Mouse (Mus musculus): ENCODE data around the gene Ralgds.

Ralgds gene

GRCm38 (mm10) chr2:28533901-28534435 lies 21.0 kb downstream of the Ralgds start:
- DNase-seq (ENCODE audit: low spot score), result no peak

DNA sequence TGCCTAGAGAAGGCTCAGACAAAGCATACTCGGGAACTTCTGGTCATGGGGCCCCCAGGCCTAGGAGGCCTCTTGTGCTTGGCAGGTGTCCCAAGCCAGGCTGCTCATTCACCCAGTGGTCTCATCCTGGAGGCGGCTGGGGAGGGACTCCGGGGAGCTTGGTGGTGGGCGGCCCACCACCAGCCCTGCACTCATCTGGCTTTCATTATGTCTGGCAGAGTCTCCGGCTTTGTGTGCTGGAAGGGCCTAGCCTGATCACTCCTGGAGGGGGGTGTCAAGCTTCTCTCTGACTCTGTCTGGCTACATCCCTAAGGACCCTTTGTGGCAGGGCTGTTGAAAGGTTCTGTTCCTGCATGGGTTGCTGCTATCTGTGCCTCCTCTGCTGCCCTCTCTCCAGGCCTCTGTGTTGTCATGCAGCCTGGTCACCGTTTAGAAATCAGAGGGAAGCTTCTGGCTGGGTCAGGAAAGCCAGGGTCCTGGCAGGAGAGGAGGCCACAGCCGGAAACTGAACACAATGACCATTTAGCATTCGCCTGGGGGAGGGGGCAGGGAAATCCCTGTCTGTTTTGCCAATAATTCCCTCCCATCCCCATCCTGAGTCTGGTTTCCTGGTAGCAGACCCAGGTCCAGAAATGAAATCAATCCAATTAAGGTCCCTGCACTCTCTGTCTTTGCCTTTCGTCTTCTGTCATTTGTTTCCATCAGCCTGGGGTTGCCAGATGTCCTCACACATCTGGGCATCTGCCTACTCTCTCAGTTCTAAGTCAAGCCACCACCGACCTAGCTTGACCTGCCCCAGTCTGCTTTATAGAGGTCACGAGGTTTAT lies 21.7 kb downstream of the Ralgds start:
- DNase-seq (ENCODE audit: low spot score), result no peak

DNA sequence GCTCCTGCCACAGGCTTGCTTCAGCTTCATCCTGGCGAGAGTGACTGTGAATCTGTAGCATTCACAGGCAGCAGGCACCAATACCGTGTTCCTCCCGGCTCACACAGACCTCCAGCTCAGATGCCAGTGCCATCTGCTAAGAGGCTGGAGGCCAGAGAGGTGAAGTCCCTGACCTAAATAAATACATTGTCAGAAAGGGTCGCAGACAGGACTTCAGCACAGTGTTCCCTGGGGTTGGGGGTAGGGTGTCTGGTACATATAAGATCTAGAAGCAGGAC lies 22.3 kb downstream of the Ralgds start:
- DNase-seq (ENCODE audit: low spot score), result no peak

DNA sequence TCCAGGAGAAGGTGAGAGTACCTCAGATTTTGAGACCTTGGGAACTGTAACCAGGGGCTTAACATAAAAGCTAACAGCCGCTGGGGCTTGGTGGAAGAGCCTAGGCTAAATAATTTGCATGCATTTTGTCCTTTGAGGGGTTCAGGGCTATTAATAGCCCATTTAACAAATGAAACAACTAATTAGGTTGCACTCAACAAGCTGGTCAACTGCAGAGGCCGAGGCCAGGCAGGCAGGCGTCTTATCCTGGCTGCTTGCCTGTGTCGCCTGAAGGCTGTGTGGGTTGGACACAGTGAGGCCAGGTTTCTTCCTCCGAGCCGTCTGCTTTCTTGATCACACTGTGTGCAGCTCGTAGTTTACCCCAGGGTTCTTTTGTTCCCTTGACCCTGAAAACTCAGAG lies 22.7 kb downstream of the Ralgds start:
- DNase-seq (ENCODE audit: low spot score), result no peak

DNA sequence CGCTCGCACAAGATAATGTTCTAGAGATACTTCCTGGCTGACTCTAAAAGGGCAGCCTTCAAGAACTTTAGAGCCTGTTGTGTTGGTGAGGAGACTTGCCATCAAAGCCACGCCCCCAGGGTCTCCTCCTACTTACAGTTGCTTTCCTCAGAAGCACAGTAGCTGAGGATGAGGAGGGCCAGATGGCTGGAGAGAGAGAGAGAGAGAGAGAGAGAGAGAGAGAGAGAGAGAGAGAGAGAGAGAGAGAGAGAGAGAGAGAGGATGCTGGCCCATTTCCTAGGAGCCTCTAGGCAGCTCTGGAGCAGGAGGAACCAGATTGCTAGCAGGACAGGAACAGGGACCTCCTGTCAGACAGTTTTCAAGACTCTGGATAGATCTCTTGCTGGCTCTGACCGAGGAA lies 23.2 kb downstream of the Ralgds start:
- DNase-seq (ENCODE audit: low spot score), result no peak

GRCm38 (mm10) chr2:28536766-28537633 lies 24.1 kb downstream of the Ralgds start:
- DNase-seq (ENCODE audit: low spot score), result no peak

- no peak for DNase-seq (ENCODE audit: low spot score)
These were observed 24.7 kb downstream of the Ralgds start for GRCm38 (mm10) chr2:28537634-28537920.

DNA sequence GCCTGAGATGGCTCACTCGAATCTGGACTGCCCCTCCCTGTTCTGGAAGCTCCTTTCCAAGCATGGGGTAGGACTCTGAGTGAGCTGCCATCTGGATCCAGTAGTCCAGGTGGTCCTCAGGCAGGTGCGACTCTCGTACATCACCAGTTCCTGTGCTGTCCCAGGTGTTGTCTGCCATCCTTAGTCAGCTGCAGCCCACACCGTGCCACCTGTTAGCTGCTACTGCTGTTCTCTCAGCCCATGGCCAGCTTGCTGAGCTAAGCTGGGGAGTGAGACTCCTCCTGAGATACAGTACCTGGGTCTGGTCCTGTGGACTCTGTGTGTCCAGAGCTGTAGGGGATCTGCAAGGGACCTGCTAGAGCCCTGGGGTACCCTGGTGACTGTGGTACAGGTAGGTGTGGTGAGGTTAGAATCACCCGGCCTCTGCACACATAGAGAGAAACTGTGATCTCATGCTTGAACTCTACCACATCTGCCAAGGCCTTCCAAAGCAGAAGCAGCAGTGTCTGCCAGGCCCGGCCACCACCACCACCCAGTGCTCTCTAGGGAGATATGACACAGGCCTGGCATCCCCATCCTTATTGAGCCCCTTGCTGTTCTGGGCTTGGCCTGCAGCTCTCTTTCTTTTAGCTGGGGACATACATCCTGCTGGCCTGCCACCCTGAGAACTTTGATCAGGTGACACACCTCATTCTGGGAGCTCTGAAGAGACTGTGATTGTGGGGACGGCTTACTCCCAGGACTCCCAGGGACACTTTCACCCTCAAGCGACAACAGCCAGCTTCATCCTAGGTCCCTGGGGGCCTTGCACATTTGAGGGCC lies 25.3 kb downstream of the Ralgds start:
- DNase-seq (ENCODE audit: low spot score), result no peak

- DNase-seq (ENCODE audit: low spot score), result no peak
These were observed 25.8 kb downstream of the Ralgds start for GRCm38 (mm10) chr2:28538817-28539128.

GRCm38 (mm10) chr2:28539206-28539605 lies 26.3 kb downstream of the Ralgds start:
- DNase-seq (ENCODE audit: low spot score), result no peak

GRCm38 (mm10) chr2:28539949-28540348 lies 27.0 kb downstream of the Ralgds start:
- peak; percentile 37 for DNase-seq (ENCODE audit: low spot score)

GRCm38 (mm10) chr2:28540587-28541227 lies 27.8 kb downstream of the Ralgds start:
- DNase-seq (ENCODE audit: low spot score), result no peak

DNA sequence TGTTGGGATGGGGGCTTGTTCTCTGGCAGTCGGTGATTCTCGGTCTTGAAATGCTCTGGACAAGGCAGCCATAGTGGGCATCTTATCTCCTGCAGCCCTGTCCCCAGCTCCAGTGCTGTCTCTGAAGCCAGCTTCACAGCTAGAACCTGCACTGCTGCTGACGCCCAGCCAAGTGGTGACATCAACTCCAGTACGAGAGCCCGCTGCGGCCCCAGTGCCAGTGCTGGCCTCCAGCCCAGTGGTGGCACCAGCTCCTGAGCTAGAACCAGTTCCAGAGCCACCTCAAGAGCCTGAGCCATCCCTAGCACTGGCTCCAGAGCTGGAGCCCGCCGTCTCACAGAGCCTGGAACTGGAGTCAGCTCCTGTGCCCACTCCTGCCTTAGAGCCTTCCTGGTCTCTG lies 31.0 kb downstream of the Ralgds start:
- no peak for DNase-seq (ENCODE audit: low spot score)

- no peak for DNase-seq (ENCODE audit: low spot score)
These were observed 33.1 kb downstream of the Ralgds start for GRCm38 (mm10) chr2:28545976-28546375.

DNA sequence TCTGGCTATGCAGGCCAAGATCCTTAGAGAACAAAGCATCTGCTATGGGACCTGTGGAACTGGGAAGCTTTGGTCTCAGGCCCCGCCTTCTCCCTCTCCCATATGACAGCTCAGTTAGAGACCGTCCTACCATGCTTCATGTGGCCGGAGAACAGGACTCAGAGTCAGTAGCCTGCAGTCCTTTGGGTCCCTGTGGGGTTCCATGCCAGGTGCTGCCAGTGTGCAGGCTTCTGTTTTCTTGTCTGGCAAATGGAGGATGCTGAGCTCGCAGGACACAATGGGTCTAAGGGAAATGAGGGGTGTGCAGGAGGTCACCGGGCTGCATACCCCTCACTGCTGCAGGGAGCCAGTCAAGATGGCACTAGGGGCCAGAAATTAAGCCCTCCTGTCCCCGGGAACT lies 33.6 kb downstream of the Ralgds start:
- DNase-seq (ENCODE audit: low spot score), result no peak

DNA sequence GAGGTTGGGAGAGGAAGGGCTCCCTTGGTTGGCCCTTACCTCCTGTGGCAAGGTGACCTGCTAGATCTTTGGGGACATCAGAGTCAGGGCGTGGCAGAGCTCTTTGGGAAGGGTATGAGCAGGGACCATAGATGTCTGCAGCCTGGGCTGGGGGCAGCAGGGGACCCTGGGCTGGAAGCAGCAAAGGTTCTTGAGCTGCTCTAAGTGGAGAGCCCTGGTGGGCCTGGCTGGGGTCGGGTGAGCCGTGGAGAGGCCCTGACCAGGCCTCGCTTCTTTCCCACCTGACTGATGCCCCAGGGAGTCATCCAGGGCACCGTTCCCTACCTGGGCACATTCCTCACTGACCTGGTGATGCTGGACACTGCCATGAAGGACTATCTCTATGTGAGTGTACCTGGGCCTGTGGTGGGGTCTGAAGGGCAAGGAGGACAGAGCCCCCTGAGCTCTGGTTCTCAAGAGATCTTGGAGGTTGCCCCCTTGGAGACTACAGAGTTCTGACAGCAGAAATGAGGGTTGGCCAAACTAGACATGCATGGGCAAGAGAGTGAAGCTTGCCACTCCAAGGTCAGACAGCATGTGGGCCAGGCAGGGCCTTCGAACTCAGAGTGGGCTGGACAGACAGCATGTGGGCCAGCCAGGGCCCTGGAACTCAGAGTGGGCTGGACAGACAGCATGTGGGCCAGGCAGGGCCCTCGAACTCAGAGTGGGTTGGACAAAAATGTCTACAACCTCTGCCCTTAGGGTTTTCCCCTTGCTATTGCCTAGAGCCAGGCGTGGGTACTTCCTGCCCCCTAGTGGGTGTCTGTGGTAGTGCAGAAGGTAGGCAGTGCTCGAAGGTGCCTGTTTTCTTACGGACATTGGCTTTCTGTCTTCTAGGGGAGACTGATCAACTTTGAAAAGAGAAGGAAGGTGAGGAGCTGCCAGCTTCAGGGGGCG lies 34.6 kb downstream of the Ralgds start:
- DNase-seq (ENCODE audit: low spot score), result peak; percentile 75

GRCm38 (mm10) chr2:28549157-28549556 lies 36.2 kb downstream of the Ralgds start:
- no peak for DNase-seq (ENCODE audit: low spot score)

- DNase-seq (ENCODE audit: low spot score), result no peak
These were observed 39.4 kb downstream of the Ralgds start for GRCm38 (mm10) chr2:28552301-28552700.

- DNase-seq (ENCODE audit: low spot score), result no peak
These were observed 44.5 kb downstream of the Ralgds start for GRCm38 (mm10) chr2:28557452-28557851.

DNA sequence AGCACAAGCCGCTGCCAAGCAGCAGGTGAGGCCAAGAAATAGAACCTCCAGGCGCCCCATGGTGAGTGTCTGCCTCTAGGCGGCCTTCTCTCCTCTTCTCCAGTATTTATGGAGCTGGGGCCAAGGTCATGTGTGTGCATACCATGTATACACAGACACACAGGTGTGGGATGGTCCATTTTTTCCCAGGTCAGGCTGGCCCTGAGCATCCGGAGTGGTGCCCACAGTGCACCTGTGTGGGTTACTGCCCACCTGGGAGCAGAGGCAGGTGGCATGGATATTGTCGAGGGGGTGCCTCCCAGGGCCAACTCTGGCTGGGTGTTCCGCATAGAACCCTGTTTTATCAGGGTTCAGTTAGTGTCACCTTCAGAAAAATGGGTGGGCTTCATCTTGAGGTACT lies 50.4 kb downstream of the Ralgds start, which contains the start of gene Cel:
Gene Cel, minus strand, starts transcription at position 101 of the 400 bp plus-strand sequence.
- no peak for DNase-seq (ENCODE audit: low spot score)

- DNase-seq (ENCODE audit: low spot score), result no peak
These were observed 50.9 kb downstream of the Ralgds start for GRCm38 (mm10) chr2:28563830-28564229.
